10 mouse cellular contexts compared by ENCODE assay signal in genomic region chr10:4111095-4111794, GRCm38 (mm10).
DNase-seq lines count a peak whose midpoint lies in the region; ATAC-seq and TF ChIP-seq lines count a peak whose summit lies in the region.
"Had no signal": no experiment of that assay in that cellular context is flagged by ENCODE, and none has a peak within 500 bp of the region (broad histone marks: within the 10 kb centered on the region; RNA-seq: fewer than 3 reads in every experiment).

No protein-coding gene starts in this region.

- H3K4me2 ChIP-seq in forebrain, postnatal 0 days (ENCODE audit: low read depth), result no peak overlapping the region
- peak overlapping the region; percentile 60 for H3K4me2 ChIP-seq in liver, postnatal 0 days (ENCODE audit: low read depth, low read length)
- no peak overlapping the region for H3K4me2 ChIP-seq in hindbrain, embryonic 13.5 days

- DNase-seq in forebrain, embryonic 10.5 days (ENCODE audit: extremely low spot score, low spot score), result no peak
- no peak for DNase-seq in forebrain, postnatal 0 days
- DNase-seq in heart, postnatal 4 days, result peak; percentile 33
- DNase-seq in liver, postnatal 0 days, result peak; percentile 31
- no peak for DNase-seq in ovary, postnatal 10 days (ENCODE audit: low spot score)
- DNase-seq in testis, postnatal 14 days (ENCODE audit: low spot score), result no peak
- DNase-seq: adrenal gland, postnatal 14 days had no signal

- H3K4me3 ChIP-seq in forebrain, embryonic 10.5 days, result no peak overlapping the region
- no peak overlapping the region for H3K4me3 ChIP-seq in forebrain, postnatal 0 days (ENCODE audit: low read depth, low read length)
- H3K4me3 ChIP-seq in ES-Bruce4 (ENCODE audit: low read depth, low read length), result peak overlapping the region; percentile 48
- no peak overlapping the region for H3K4me3 ChIP-seq in liver, postnatal 0 days (ENCODE audit: low read depth, low read length)
- H3K4me3 ChIP-seq in hindbrain, embryonic 13.5 days, result no peak overlapping the region
- H3K4me3 ChIP-seq: megakaryocyte, embryonic 14.5 days had no signal

- 91% methylated on average over 19 of the region's 19 CpGs for WGBS in forebrain, embryonic 10.5 days
- 84% methylated on average over 19 of the region's 19 CpGs for WGBS in forebrain, postnatal 0 days
- 58% methylated on average over 19 of the region's 19 CpGs for WGBS in liver, postnatal 0 days (ENCODE audit: insufficient replicate concordance)
- 80% methylated on average over 19 of the region's 19 CpGs for WGBS in hindbrain, embryonic 13.5 days

- TF ChIP-seq CTCF in forebrain, postnatal 0 days (IDR thresholded peaks at IDR 0.05; ENCODE audit: low read depth), result no peak
- TF ChIP-seq CTCF in ES-Bruce4 (IDR thresholded peaks at IDR 0.05; ENCODE audit: low read depth, low read length), result no peak
- no peak for TF ChIP-seq CTCF in liver, postnatal 0 days (IDR thresholded peaks at IDR 0.05; ENCODE audit: low read depth)

- no peak for TF ChIP-seq POLR2A in ES-Bruce4 (IDR thresholded peaks at IDR 0.05; ENCODE audit: insufficient read depth, low read length)

- H3K9me3 ChIP-seq in forebrain, embryonic 10.5 days, result no peaks in the 10 kb centered on the region
- H3K9me3 ChIP-seq in forebrain, postnatal 0 days (ENCODE audit: low read length), result no peaks in the 10 kb centered on the region
- H3K9me3 ChIP-seq in ES-Bruce4 (replicated peaks; ENCODE audit: control insufficient read depth, insufficient read depth, low read length, poor library complexity, severe bottlenecking), result no peaks in the 10 kb centered on the region
- no peaks in the 10 kb centered on the region for H3K9me3 ChIP-seq in liver, postnatal 0 days (ENCODE audit: low read length)
- no peaks in the 10 kb centered on the region for H3K9me3 ChIP-seq in hindbrain, embryonic 13.5 days
- H3K9me3 ChIP-seq: megakaryocyte, embryonic 14.5 days had no signal

- H3K4me1 ChIP-seq in forebrain, embryonic 10.5 days, result peaks cover 38% of the 10 kb centered on the region
- peaks cover 4% of the 10 kb centered on the region; the same call in 1 of the 2 replicates for H3K4me1 ChIP-seq in forebrain, postnatal 0 days (ENCODE audit: insufficient read depth)
- peaks cover 12% of the 10 kb centered on the region for H3K4me1 ChIP-seq in ES-Bruce4 (ENCODE audit: control insufficient read depth, insufficient read depth, low read length)
- 0 out of 2 replicates have a peak, but pooled peaks cover 10% of the 10 kb centered on the region for H3K4me1 ChIP-seq in liver, postnatal 0 days (ENCODE audit: insufficient read depth)
- H3K4me1 ChIP-seq in hindbrain, embryonic 13.5 days (replicated peaks), result peaks cover 30% of the 10 kb centered on the region

- H3K27ac ChIP-seq in forebrain, embryonic 10.5 days, result peak overlapping the region; percentile 41
- no peak overlapping the region for H3K27ac ChIP-seq in forebrain, postnatal 0 days (ENCODE audit: low read depth, low read length)
- H3K27ac ChIP-seq in ES-Bruce4 (ENCODE audit: insufficient read depth, low read length), result peak overlapping the region; percentile 68
- peak overlapping the region; percentile 17; the same call in 1 of the 2 replicates for H3K27ac ChIP-seq in liver, postnatal 0 days (ENCODE audit: low read depth)
- H3K27ac ChIP-seq in hindbrain, embryonic 13.5 days, result no peak overlapping the region

- H3K9ac ChIP-seq in forebrain, postnatal 0 days, result no peak overlapping the region
- peak overlapping the region; percentile 35 for H3K9ac ChIP-seq in ES-Bruce4 (ENCODE audit: low read depth, poor library complexity, severe bottlenecking)
- no peak overlapping the region; the same call in 1 of the 2 replicates for H3K9ac ChIP-seq in liver, postnatal 0 days (replicated peaks)
- no peak overlapping the region for H3K9ac ChIP-seq in hindbrain, embryonic 13.5 days

- peaks cover 24% of the 10 kb centered on the region; the same call in 1 of the 2 replicates for H3K36me3 ChIP-seq in forebrain, embryonic 10.5 days (replicated peaks)
- H3K36me3 ChIP-seq in forebrain, postnatal 0 days (ENCODE audit: insufficient read depth), result no peaks in the 10 kb centered on the region
- H3K36me3 ChIP-seq in ES-Bruce4 (ENCODE audit: control insufficient read depth, insufficient read depth, low read length, poor library complexity, severe bottlenecking), result no peaks in the 10 kb centered on the region; the same call in 1 of the 2 replicates
- H3K36me3 ChIP-seq in liver, postnatal 0 days (replicated peaks; ENCODE audit: insufficient read depth, low read length), result peaks cover 2% of the 10 kb centered on the region; the same call in 1 of the 2 replicates
- no peaks in the 10 kb centered on the region for H3K36me3 ChIP-seq in hindbrain, embryonic 13.5 days

- ATAC-seq in forebrain, postnatal 0 days, result no peak
- ATAC-seq in liver, postnatal 0 days, result peak; percentile 73
- ATAC-seq in hindbrain, embryonic 13.5 days (ENCODE audit: low FRiP score), result no peak

- H3K27me3 ChIP-seq in forebrain, embryonic 10.5 days (ENCODE audit: poor library complexity, severe bottlenecking), result no peaks in the 10 kb centered on the region
- H3K27me3 ChIP-seq in forebrain, postnatal 0 days (ENCODE audit: insufficient read depth, low read length), result no peaks in the 10 kb centered on the region
- H3K27me3 ChIP-seq in ES-Bruce4 (ENCODE audit: control insufficient read depth, insufficient read depth, low read length, poor library complexity, severe bottlenecking), result no peaks in the 10 kb centered on the region
- H3K27me3 ChIP-seq in liver, postnatal 0 days (ENCODE audit: insufficient read depth, low read length), result no peaks in the 10 kb centered on the region
- H3K27me3 ChIP-seq in hindbrain, embryonic 13.5 days, result no peaks in the 10 kb centered on the region
- H3K27me3 ChIP-seq: megakaryocyte, embryonic 14.5 days had no signal

- TF ChIP-seq EP300 in ES-Bruce4 (IDR thresholded peaks at IDR 0.05; ENCODE audit: insufficient read depth, low read depth, low read length), result peak; percentile 80
- 0 out of 2 replicates have a peak, but pooled peaks have one; percentile 8 for TF ChIP-seq EP300 in liver, postnatal 0 days (IDR thresholded peaks at IDR 0.05; ENCODE audit: low read depth)

Comparison
In these comparisons a context has a peak if more than half of its experiments do, and no peak if none do; other contexts are left out.
1. H3K27ac ChIP-seq: peak in forebrain, embryonic 10.5 days (single experiment), ES-Bruce4 (single experiment) and liver, postnatal 0 days (single experiment); none in forebrain, postnatal 0 days (single experiment) and hindbrain, embryonic 13.5 days (single experiment).
2. DNase-seq: peak in heart, postnatal 4 days (single experiment) and liver, postnatal 0 days (single experiment); none in forebrain, embryonic 10.5 days (single experiment), forebrain, postnatal 0 days (single experiment), ovary, postnatal 10 days (single experiment) and testis, postnatal 14 days (single experiment).